Mouse (Mus musculus) G1E (cell line): ENCODE measurements around the gene Vav1. TPM values are rescaled to one million over a fixed set of nuclear protein-coding genes. Genes with fewer than 3 reads are reported as not detected.

Experiments used
- ATAC-seq: 2 replicates; pipeline ENCODE4 v1.8.0; 2016; ENCODE audit warnings: mild to moderate bottlenecking; ENCODE audit not compliant: insufficient number of reproducible peaks, poor library complexity, low FRiP score, severe bottlenecking; ENCODE audit errors: extremely low read depth
- DNase-seq: peaks from one replicate; pipeline ENCODE4 v3.0.0; 2012; ENCODE audit warnings: low spot score
- H3K27me3 ChIP-seq: 2 replicates; pipeline ENCODE4 v1.6.1; 2012; ENCODE audit warnings: mild to moderate bottlenecking, low read length, inconsistent platforms; ENCODE audit not compliant: insufficient read depth
- H3K36me3 ChIP-seq: replicated peaks from 2 replicates; pipeline ENCODE3; 2012; ENCODE audit warnings: mild to moderate bottlenecking, inconsistent platforms
- H3K4me1 ChIP-seq: 2 replicates; pipeline ENCODE4 v1.6.1; 2012; ENCODE audit warnings: low read depth, low read length, inconsistent platforms, mixed read lengths; ENCODE audit not compliant: insufficient read depth
- H3K4me3 ChIP-seq: 2 replicates; pipeline ENCODE4 v1.5.1; 2012; ENCODE audit warnings: low read depth, mild to moderate bottlenecking, inconsistent platforms, low read length, moderate library complexity, mixed read lengths
- H3K9me3 ChIP-seq: replicated peaks from 2 replicates; pipeline ENCODE4 v1.6.1; 2012; ENCODE audit warnings: inconsistent platforms
- CTCF ChIP-seq: IDR thresholded peaks from 2 replicates; pipeline ENCODE4 v1.5.1; 2012; ENCODE audit warnings: low read depth, low read length, inconsistent platforms, mixed read lengths
- GATA1 ChIP-seq: IDR thresholded peaks from 2 replicates; pipeline ENCODE4 v1.6.1; 2012; ENCODE audit warnings: borderline replicate concordance, low read length, inconsistent platforms, mixed read lengths
- GATA2 ChIP-seq: IDR thresholded peaks from 2 replicates; pipeline ENCODE4 v1.6.1; 2012; ENCODE audit warnings: low read depth, low read length, inconsistent platforms, borderline replicate concordance
- POLR2AphosphoS5 ChIP-seq: IDR thresholded peaks from 2 replicates; pipeline ENCODE4 v1.6.1; 2012; ENCODE audit warnings: low read depth, low read length, inconsistent platforms; ENCODE audit not compliant: insufficient replicate concordance
- TAL1 ChIP-seq: conservative IDR thresholded peaks from 2 replicates; pipeline ENCODE4 v1.6.1; 2012; ENCODE audit warnings: low read depth, low read length, inconsistent platforms, mixed read lengths
- polyA plus RNA-seq: library from polyadenylated mRNA; stranded (reverse); fragments of >175 nt; gene quantifications from 2 replicates; pipeline ENCODE4 v1.2.3, GENCODE M21; 2012
- total RNA-seq, 2 experiments: library from RNA; stranded (forward) in 1 of 2; stranded (reverse) in 1 of 2; fragments of 200-1000 nt in 1 of 2; fragments of >200 nt in 1 of 2; fragmentation: Nextera tagmentation in 1 of 2; gene quantifications; 2 replicates each; pipeline ENCODE4 v1.2.3; 2014 to 2017

Gene Vav1
- total and polyA plus RNA-seq, 3 experiments = 48.1 to 175 (median 50.0) TPM

- H3K9me3 ChIP-seq = no peaks in the 10 kb centered on the region
- H3K27me3 ChIP-seq = peaks cover 3% of the 10 kb centered on the region
- peaks cover 26% of the 10 kb centered on the region for H3K4me1 ChIP-seq
- DNase-seq (no peak), ATAC-seq (peak; percentile 30; the same call in 1 of the 2 replicates)
- peaks cover 75% of the 10 kb centered on the region for H3K36me3 ChIP-seq
- TF ChIP-seq POLR2AphosphoS5 = no peak
- no peak for TF ChIP-seq GATA2
- TF ChIP-seq CTCF = no peak
- TF ChIP-seq GATA1 = no peak
- no peak for TF ChIP-seq TAL1
- H3K4me3 ChIP-seq = no peak overlapping the region
These were observed 17.1 kb upstream of the Vav1 start for GRCm38 (mm10) chr17:57261796-57262195.

GRCm38 (mm10) chr17:57262901-57263550, 15.9 kb upstream of the Vav1 start:
- no peak for DNase-seq
- Histone ChIP-seq H3K4me3 (no peak overlapping the region), H3K4me1 (peaks cover 26% of the 10 kb centered on the region), H3K36me3 (peaks cover 65% of the 10 kb centered on the region), H3K27me3 (peaks cover 11% of the 10 kb centered on the region), H3K9me3 (no peaks in the 10 kb centered on the region)
- no peak for TF ChIP-seq GATA2
- no peak for TF ChIP-seq GATA1
- TF ChIP-seq CTCF = no peak
- no peak for ATAC-seq

GRCm38 (mm10) chr17:57264164-57264563, 14.7 kb upstream of the Vav1 start:
- peaks cover 54% of the 10 kb centered on the region for H3K36me3 ChIP-seq
- TF ChIP-seq CTCF (no peak), POLR2AphosphoS5 (no peak), TAL1 (no peak), GATA1 (no peak), GATA2 (no peak)
- peaks cover 18% of the 10 kb centered on the region for H3K27me3 ChIP-seq
- H3K9me3 ChIP-seq = no peaks in the 10 kb centered on the region
- no peak for DNase-seq
- peaks cover 26% of the 10 kb centered on the region for H3K4me1 ChIP-seq
- no peak overlapping the region for H3K4me3 ChIP-seq
- ATAC-seq = no peak

- TF ChIP-seq GATA1 (no peak), CTCF (no peak), GATA2 (no peak), TAL1 (no peak), POLR2AphosphoS5 (no peak)
- Histone ChIP-seq H3K4me3 (no peak overlapping the region), H3K4me1 (peaks cover 26% of the 10 kb centered on the region), H3K36me3 (peaks cover 43% of the 10 kb centered on the region), H3K27me3 (peaks cover 25% of the 10 kb centered on the region), H3K9me3 (no peaks in the 10 kb centered on the region)
- DNase-seq = no peak
- peak; percentile 64 for ATAC-seq
These were observed 13.6 kb upstream of the Vav1 start for GRCm38 (mm10) chr17:57264972-57265945.

- Histone ChIP-seq H3K9me3 (no peaks in the 10 kb centered on the region), H3K4me3 (no peak overlapping the region), H3K36me3 (peaks cover 20% of the 10 kb centered on the region), H3K27me3 (peaks cover 43% of the 10 kb centered on the region), H3K4me1 (peaks cover 16% of the 10 kb centered on the region)
- DNase-seq (no peak), ATAC-seq (no peak)
- TF ChIP-seq POLR2AphosphoS5 = no peak
- no peak for TF ChIP-seq GATA1
- no peak for TF ChIP-seq GATA2
- no peak for TF ChIP-seq TAL1
- TF ChIP-seq CTCF = no peak
These were observed 11.3 kb upstream of the Vav1 start for GRCm38 (mm10) chr17:57267556-57268126.

GRCm38 (mm10) chr17:57271301-57271700, 7.6 kb upstream of the Vav1 start:
- peaks cover 17% of the 10 kb centered on the region for H3K4me1 ChIP-seq
- no peak overlapping the region for H3K4me3 ChIP-seq
- peaks cover 64% of the 10 kb centered on the region for H3K27me3 ChIP-seq
- no peak for ATAC-seq
- H3K9me3 ChIP-seq = no peaks in the 10 kb centered on the region
- DNase-seq = no peak
- TF ChIP-seq TAL1 (no peak), POLR2AphosphoS5 (no peak), GATA1 (no peak), CTCF (no peak), GATA2 (no peak)
- H3K36me3 ChIP-seq = no peaks in the 10 kb centered on the region
